Mouse (Mus musculus) CD8-positive naive resting alpha-beta T cell, adult 2 months (primary cell): ENCODE measurements at regions not wholly inside any gene's neighbourhood (a gene's known extent, or its start where the extent isn't known, plus 50 kb on each side); places are given as distances from the start of the nearest gene placed in this dataset.

Experiments
- DNase-seq, 2 experiments: peaks; one replicate each; pipeline ENCODE4 v3.0.0; 2022; ENCODE audit warnings: low read depth in 2 of 2, low spot score in 2 of 2

GRCm38 (mm10) chr3:38820787-38821186 is 66.0 kb upstream of the Fat4 start:
- DNase-seq = no peak

- DNase-seq = no peak
Measured at GRCm38 (mm10) chr3:38820315-38820714, 66.4 kb upstream of the Fat4 start.

- DNase-seq = no peak
Measured at GRCm38 (mm10) chr3:38817651-38818050, 69.1 kb upstream of the Fat4 start.

GRCm38 (mm10) chr3:38812457-38812856 is 74.3 kb upstream of the Fat4 start:
- DNase-seq = no peak

GRCm38 (mm10) chr3:38811635-38812034 is 75.1 kb upstream of the Fat4 start:
- DNase-seq = no peak

- DNase-seq = no peak
Measured at GRCm38 (mm10) chr3:38806469-38807055, 80.2 kb upstream of the Fat4 start.

GRCm38 (mm10) chr3:38806036-38806435 is 80.7 kb upstream of the Fat4 start:
- no peak for DNase-seq

GRCm38 (mm10) chr3:38795646-38796301 is 91.0 kb upstream of the Fat4 start:
- DNase-seq = no peak

GRCm38 (mm10) chr3:38793221-38793620 is 93.5 kb upstream of the Fat4 start:
- DNase-seq = no peak

GRCm38 (mm10) chr3:38788751-38789150 is 98.0 kb upstream of the Fat4 start:
- no peak for DNase-seq

GRCm38 (mm10) chr3:38783711-38784110 is 103.0 kb upstream of the Fat4 start:
- no peak for DNase-seq

- no peak for DNase-seq
Measured at GRCm38 (mm10) chr3:38783051-38783450, 103.7 kb upstream of the Fat4 start.

GRCm38 (mm10) chr3:38776743-38777366 is 109.9 kb upstream of the Fat4 start:
- no peak for DNase-seq

GRCm38 (mm10) chr3:38754632-38755123 is 132.1 kb upstream of the Fat4 start:
- DNase-seq = no peak

- no peak for DNase-seq
Measured at GRCm38 (mm10) chr3:38753446-38754205, 133.1 kb upstream of the Fat4 start.

- DNase-seq = no peak
Measured at GRCm38 (mm10) chr3:38742155-38742554, 144.6 kb upstream of the Fat4 start.

- no peak for DNase-seq
Measured at GRCm38 (mm10) chr3:38722606-38723005, 164.1 kb upstream of the Fat4 start.

- DNase-seq = no peak
Measured at GRCm38 (mm10) chr3:38712078-38712873, 174.5 kb upstream of the Fat4 start.

- DNase-seq = no peak
Measured at GRCm38 (mm10) chr3:38711229-38711628, 175.5 kb upstream of the Fat4 start.

GRCm38 (mm10) chr3:38707891-38708290 is 178.8 kb upstream of the Fat4 start:
- DNase-seq = no peak

GRCm38 (mm10) chr3:38699206-38699605 is 187.5 kb upstream of the Fat4 start:
- no peak for DNase-seq
